Mouse (Mus musculus) heart, adult 2 months (tissue): Measurements from ENCODE around the gene BC034090.

Source experiments
- CTCF ChIP-seq: fragments of 200-600 bp; IDR thresholded peaks from 2 replicates; pipeline ENCODE4 v1.8.1; 2022; ENCODE audit warnings: antibody characterized with exemption, mild to moderate bottlenecking, moderate library complexity
- POLR2A ChIP-seq: fragments of 200-500 bp; IDR thresholded peaks from 2 replicates; pipeline ENCODE4 v1.6.1; 2011; ENCODE audit warnings: mild to moderate bottlenecking, low read depth, low read length, control low read depth; ENCODE audit not compliant: insufficient read depth

DNA sequence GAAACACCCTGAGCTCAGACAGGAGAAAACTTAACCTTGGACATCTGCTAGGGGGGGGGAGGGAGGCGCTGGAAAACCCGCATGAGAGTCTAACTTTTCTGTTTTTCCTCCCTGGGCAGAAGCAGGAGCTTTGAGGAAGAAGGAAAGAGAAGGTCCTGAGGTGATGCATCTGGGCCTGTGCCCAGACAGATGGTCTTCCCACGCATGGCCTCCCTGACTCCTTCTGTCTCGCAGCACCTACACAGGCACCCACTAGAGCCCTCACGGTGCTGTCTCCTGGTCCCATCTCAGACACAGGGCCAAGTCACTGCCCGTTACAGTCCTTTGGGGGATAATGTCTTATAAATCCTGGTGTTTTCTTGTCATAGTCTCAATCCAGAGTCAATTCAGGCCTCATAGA, 11.5 kb downstream of the BC034090 start:
- TF ChIP-seq CTCF (no peak), POLR2A (no peak)
